Mouse (Mus musculus) MEL (cell line): ENCODE measurements around the gene Prss28.

Source experiments
- CTCF ChIP-seq, 3 experiments: IDR thresholded peaks in 2 of 3; conservative IDR thresholded peaks in 1 of 3; 2 replicates each; pipeline ENCODE4 v1.5.1; 2011 to 2012; ENCODE audit warnings: low read length in 3 of 3, low read depth in 2 of 3, mild to moderate bottlenecking in 2 of 3, improper control_type of control experiment in 1 of 3, inconsistent platforms in 1 of 3, mixed read lengths in 1 of 3, moderate library complexity in 1 of 3; ENCODE audit not compliant: control insufficient read depth in 1 of 3, insufficient read depth in 1 of 3, poor library complexity in 1 of 3, severe bottlenecking in 1 of 3
- JUND ChIP-seq: IDR thresholded peaks from 2 replicates; pipeline ENCODE4 v1.6.1; 2011; ENCODE audit warnings: low read depth, mild to moderate bottlenecking, improper control_type of control experiment, low read length
- KAT2A ChIP-seq: conservative IDR thresholded peaks from 2 replicates; pipeline ENCODE4 v1.6.1; 2012; ENCODE audit warnings: low read depth, low read length, improper control_type of control experiment, inconsistent platforms
- NRF1 ChIP-seq: IDR thresholded peaks from 2 replicates; pipeline ENCODE4 v1.6.1; 2014; ENCODE audit warnings: low read depth, mild to moderate bottlenecking, inconsistent platforms, low read length, improper control_type of control experiment, moderate library complexity; ENCODE audit not compliant: poor library complexity, insufficient read depth, severe bottlenecking
- POLR2A ChIP-seq, 2 experiments: IDR thresholded peaks; 2 replicates each; pipeline ENCODE4 v1.6.1; 2011 to 2012; ENCODE audit warnings: low read length in 2 of 2, mild to moderate bottlenecking in 2 of 2, control low read depth in 1 of 2, improper control_type of control experiment in 1 of 2, low read depth in 1 of 2, moderate library complexity in 1 of 2; ENCODE audit not compliant: control insufficient read depth in 1 of 2, insufficient read depth in 1 of 2, poor library complexity in 1 of 2
- SMC3 ChIP-seq: IDR thresholded peaks from 2 replicates; pipeline ENCODE4 v1.6.1; 2011; ENCODE audit warnings: low read depth, low read length, improper control_type of control experiment
- TBP ChIP-seq: IDR thresholded peaks from 2 replicates; pipeline ENCODE4 v1.8.0; 2011; ENCODE audit warnings: low read depth, low read length, improper control_type of control experiment

- TF ChIP-seq NRF1, result no peak
- TF ChIP-seq JUND, result no peak
- no peak for TF ChIP-seq TBP
- no peak for TF ChIP-seq CTCF (IDR thresholded peaks at IDR 0.05 in 2 of 3, conservative IDR thresholded peaks at IDR 0.05 in 1 of 3; ENCODE audit: control insufficient read depth in 1 of 3, insufficient read depth in 1 of 3, low read depth in 2 of 3, low read length in 3 of 3, poor library complexity in 1 of 3, severe bottlenecking in 1 of 3)
- no peak for TF ChIP-seq POLR2A (IDR thresholded peaks at IDR 0.05; ENCODE audit: control insufficient read depth in 1 of 2, insufficient read depth in 1 of 2, low read depth in 1 of 2, low read length in 2 of 2, poor library complexity in 1 of 2)
- TF ChIP-seq SMC3, result no peak
- no peak for TF ChIP-seq KAT2A
These were observed at the start of gene Prss28 for GRCm38 (mm10) chr17:25308346-25308745.
